Mouse (Mus musculus) neural tube, embryonic 15.5 days (tissue): ENCODE data around the gene Edaradd. TPM values are rescaled to one million over a fixed set of nuclear protein-coding genes. Genes with fewer than 3 reads are reported as not detected.

ENCODE experiments used
- ATAC-seq: fragments of 200-750 bp; cut with Nextera tagmentation; 2 replicates; pipeline ENCODE4 v1.8.0; 2017; ENCODE audit warnings: mild to moderate bottlenecking, moderate TSS enrichment, moderate library complexity; ENCODE audit not compliant: low FRiP score
- H3K27ac ChIP-seq: fragments of 300-500 bp; sonication (generic); replicated peaks from 2 replicates; pipeline ENCODE4 v1.5.1; 2015; ENCODE audit warnings: mild to moderate bottlenecking, inconsistent platforms
- H3K27me3 ChIP-seq: fragments of 300-500 bp; sonication (generic); replicated peaks from 2 replicates; pipeline ENCODE4 v1.6.1; 2015; ENCODE audit warnings: inconsistent platforms
- H3K36me3 ChIP-seq: fragments of 300-500 bp; sonication (generic); 2 replicates; pipeline ENCODE4 v1.6.1; 2015; ENCODE audit warnings: inconsistent platforms
- H3K4me1 ChIP-seq: fragments of 300-500 bp; sonication (generic); 2 replicates; pipeline ENCODE4 v1.6.1; 2015; ENCODE audit warnings: inconsistent platforms
- H3K4me2 ChIP-seq: fragments of 300-500 bp; sonication (generic); 2 replicates; pipeline ENCODE4 v1.6.1; 2015; ENCODE audit warnings: inconsistent platforms, mild to moderate bottlenecking, moderate library complexity
- H3K4me3 ChIP-seq: fragments of 300-500 bp; sonication (generic); replicated peaks from 2 replicates; pipeline ENCODE4 v1.5.1; 2015; ENCODE audit warnings: mild to moderate bottlenecking, inconsistent platforms
- H3K9ac ChIP-seq: fragments of 300-500 bp; sonication (generic); replicated peaks from 2 replicates; pipeline ENCODE4 v1.6.1; 2015; ENCODE audit warnings: mild to moderate bottlenecking, inconsistent platforms
- H3K9me3 ChIP-seq: fragments of 300-500 bp; sonication (generic); replicated peaks from 2 replicates; pipeline ENCODE4 v1.6.1; 2016; ENCODE audit warnings: inconsistent platforms
- WGBS: fragments of 180-500 bp; shearing (Covaris S2); methylation state at CpG from one replicate; pipeline ENCODE4 v1.1.7; 2015; ENCODE audit warnings: mixed read lengths; 5-methylcytosine and 5-hydroxymethylcytosine counted together
- polyA plus RNA-seq: library from polyadenylated mRNA; unstranded; fragments of >200 nt; fragmentation: Nextera tagmentation; extraction: Ambion mirVana; gene quantifications from 2 replicates; pipeline ENCODE4 v1.2.1, GENCODE M21; 2015

The Edaradd gene
- polyA plus RNA-seq, 1 experiment from 2014 or later = 1.8 TPM

GRCm38 (mm10) chr13:12454686-12455390, 65.4 kb downstream of the Edaradd start:
- ATAC-seq = no peak
- H3K9me3 ChIP-seq = no peaks in the 10 kb centered on the region
- 86% methylated on average over 7 of the region's 7 CpGs for WGBS
- H3K27ac ChIP-seq = no peak overlapping the region
- no peak overlapping the region for H3K4me3 ChIP-seq
- peaks cover 5% of the 10 kb centered on the region for H3K4me1 ChIP-seq
- H3K4me2 ChIP-seq = no peak overlapping the region
- H3K36me3 ChIP-seq = peaks cover 23% of the 10 kb centered on the region
- no peaks in the 10 kb centered on the region for H3K27me3 ChIP-seq
- H3K9ac ChIP-seq = no peak overlapping the region

- no peaks in the 10 kb centered on the region for H3K9me3 ChIP-seq
- H3K36me3 ChIP-seq = peaks cover 26% of the 10 kb centered on the region
- WGBS = 88% methylated on average over 14 of the region's 14 CpGs
- no peak overlapping the region for H3K27ac ChIP-seq
- no peak overlapping the region for H3K9ac ChIP-seq
- H3K27me3 ChIP-seq = no peaks in the 10 kb centered on the region
- no peak for ATAC-seq
- no peak overlapping the region for H3K4me3 ChIP-seq
- no peaks in the 10 kb centered on the region for H3K4me1 ChIP-seq
- H3K4me2 ChIP-seq = no peak overlapping the region
Observed at GRCm38 (mm10) chr13:12453150-12453549, 67.1 kb downstream of the Edaradd start.

GRCm38 (mm10) chr13:12442008-12442587, 78.1 kb downstream of the Edaradd start:
- Histone ChIP-seq H3K36me3 (peaks cover 49% of the 10 kb centered on the region), H3K9me3 (no peaks in the 10 kb centered on the region), H3K27ac (no peak overlapping the region), H3K27me3 (no peaks in the 10 kb centered on the region), H3K4me2 (no peak overlapping the region), H3K4me3 (no peak overlapping the region), H3K4me1 (no peaks in the 10 kb centered on the region), H3K9ac (no peak overlapping the region)
- 74% methylated on average over 2 of the region's 2 CpGs for WGBS
- ATAC-seq = peak; percentile 62; the same call in 1 of the 2 replicates

- Histone ChIP-seq H3K27ac (no peak overlapping the region), H3K9ac (no peak overlapping the region), H3K4me1 (no peaks in the 10 kb centered on the region), H3K27me3 (no peaks in the 10 kb centered on the region), H3K9me3 (no peaks in the 10 kb centered on the region), H3K4me2 (no peak overlapping the region), H3K4me3 (no peak overlapping the region), H3K36me3 (peaks cover 47% of the 10 kb centered on the region)
- no peak for ATAC-seq
- WGBS = 87% methylated on average over 6 of the region's 6 CpGs
Observed at GRCm38 (mm10) chr13:12440813-12441212, 79.4 kb downstream of the Edaradd start.

GRCm38 (mm10) chr13:12439586-12439985, 80.7 kb downstream of the Edaradd start:
- Histone ChIP-seq H3K36me3 (peaks cover 58% of the 10 kb centered on the region), H3K9ac (no peak overlapping the region), H3K4me3 (no peak overlapping the region), H3K27ac (no peak overlapping the region), H3K9me3 (no peaks in the 10 kb centered on the region), H3K27me3 (no peaks in the 10 kb centered on the region), H3K4me1 (no peaks in the 10 kb centered on the region), H3K4me2 (no peak overlapping the region)
- WGBS = 88% methylated on average over 3 of the region's 3 CpGs
- ATAC-seq = no peak

GRCm38 (mm10) chr13:12433843-12434242, 86.4 kb downstream of the Edaradd start:
- Histone ChIP-seq H3K27ac (no peak overlapping the region), H3K4me3 (no peak overlapping the region), H3K4me2 (no peak overlapping the region), H3K4me1 (no peaks in the 10 kb centered on the region), H3K9ac (no peak overlapping the region), H3K27me3 (no peaks in the 10 kb centered on the region), H3K36me3 (peaks cover 85% of the 10 kb centered on the region), H3K9me3 (no peaks in the 10 kb centered on the region)
- ATAC-seq = no peak
- WGBS = 87% methylated on average over 5 of the region's 5 CpGs

- Histone ChIP-seq H3K9me3 (no peaks in the 10 kb centered on the region), H3K27ac (no peak overlapping the region), H3K4me1 (no peaks in the 10 kb centered on the region), H3K36me3 (peaks cover 92% of the 10 kb centered on the region), H3K9ac (no peak overlapping the region), H3K4me2 (no peak overlapping the region), H3K27me3 (no peaks in the 10 kb centered on the region), H3K4me3 (no peak overlapping the region)
- ATAC-seq = no peak
- 97% methylated on average over 13 of the region's 13 CpGs for WGBS
Observed at GRCm38 (mm10) chr13:12428556-12428955, 91.7 kb downstream of the Edaradd start.

Other genes starting within 250 kb of the Edaradd start
- 13.5 and 22.6 TPM in 2 replicates for gene Actn2, start 179.7 kb downstream of the Edaradd start, polyA plus RNA-seq
- gene Heatr1, start 125.4 kb downstream of the Edaradd start, polyA plus RNA-seq = 9.8 and 12.9 TPM in 2 replicates
- gene Lgals8, start 55.5 kb downstream of the Edaradd start, polyA plus RNA-seq = 26.6 and 31.5 TPM in 2 replicates
- 17.6 and 17.9 TPM in 2 replicates for gene Ero1lb, start 45.4 kb upstream of the Edaradd start, polyA plus RNA-seq